Mouse (Mus musculus) kidney, postnatal 0 days (tissue): ENCODE data around the gene Numa1. TPM values are rescaled to one million over a fixed set of nuclear protein-coding genes. Genes with fewer than 3 reads are reported as not detected.
A peak's percentile ranks its signal among the peaks of the same experiment; 100 is the strongest.

Source experiments
- ATAC-seq: fragments of 200-750 bp; cut with Nextera tagmentation; replicated peaks from 2 replicates; pipeline ENCODE4 v1.8.0; 2017; ENCODE audit warnings: low read depth, moderate number of reproducible peaks, moderate TSS enrichment, moderate library complexity; ENCODE audit not compliant: low FRiP score
- DNase-seq: peaks from one replicate; pipeline ENCODE4 v3.0.0-alpha.2; 2016; ENCODE audit warnings: low spot score
- H3K27ac ChIP-seq: fragments of 300-500 bp; sonication (generic); 2 replicates; pipeline ENCODE4 v1.5.1; 2014; ENCODE audit warnings: mild to moderate bottlenecking
- H3K27me3 ChIP-seq: fragments of 300-500 bp; sonication (generic); 2 replicates; pipeline ENCODE4 v1.6.1; 2014; ENCODE audit warnings: low read length, mixed read lengths; ENCODE audit not compliant: insufficient read depth
- H3K36me3 ChIP-seq: fragments of 300-500 bp; sonication (generic); 2 replicates; pipeline ENCODE4 v1.6.1; 2014; ENCODE audit warnings: low read length, mixed read lengths; ENCODE audit not compliant: insufficient read depth
- H3K4me1 ChIP-seq: fragments of 300-500 bp; sonication (generic); replicated peaks from 2 replicates; pipeline ENCODE4 v1.6.1; 2014; ENCODE audit warnings: antibody characterized with exemption, low read length, mixed read lengths; ENCODE audit not compliant: insufficient read depth
- H3K4me2 ChIP-seq: fragments of 300-500 bp; sonication (generic); 2 replicates; pipeline ENCODE4 v1.6.1; 2014; ENCODE audit warnings: mild to moderate bottlenecking, low read length, moderate library complexity, mixed read lengths
- H3K4me3 ChIP-seq: fragments of 300-500 bp; sonication (generic); replicated peaks from 2 replicates; pipeline ENCODE4 v1.5.1; 2014; ENCODE audit warnings: low read depth, low read length
- H3K9ac ChIP-seq: fragments of 300-500 bp; sonication (generic); 2 replicates; pipeline ENCODE4 v1.6.1; 2014; ENCODE audit warnings: low read depth, low read length
- H3K9me3 ChIP-seq: fragments of 300-500 bp; sonication (generic); replicated peaks from 2 replicates; pipeline ENCODE4 v1.6.1; 2016; ENCODE audit warnings: low read length, inconsistent platforms, mixed read lengths
- CTCF ChIP-seq: IDR thresholded peaks from 2 replicates; pipeline ENCODE4 v1.5.1; 2016; ENCODE audit warnings: antibody characterized with exemption, low read depth, mild to moderate bottlenecking, moderate library complexity
- WGBS: fragments of 180-500 bp; shearing (Covaris S2); extraction: QIAGEN DNeasy Blood & Tissue Kit; methylation state at CpG from one replicate; pipeline ENCODE4 v1.1.7; 2014; 5-methylcytosine and 5-hydroxymethylcytosine counted together
- polyA plus RNA-seq: library from polyadenylated mRNA; unstranded; fragments of >200 nt; fragmentation: Nextera tagmentation; extraction: Ambion mirVana; gene quantifications from 2 replicates; pipeline ENCODE4 v1.2.1, GENCODE M21; 2015

Numa1 gene
- polyA plus RNA-seq, 1 experiment from 2014 or later = 41.7 TPM

DNA sequence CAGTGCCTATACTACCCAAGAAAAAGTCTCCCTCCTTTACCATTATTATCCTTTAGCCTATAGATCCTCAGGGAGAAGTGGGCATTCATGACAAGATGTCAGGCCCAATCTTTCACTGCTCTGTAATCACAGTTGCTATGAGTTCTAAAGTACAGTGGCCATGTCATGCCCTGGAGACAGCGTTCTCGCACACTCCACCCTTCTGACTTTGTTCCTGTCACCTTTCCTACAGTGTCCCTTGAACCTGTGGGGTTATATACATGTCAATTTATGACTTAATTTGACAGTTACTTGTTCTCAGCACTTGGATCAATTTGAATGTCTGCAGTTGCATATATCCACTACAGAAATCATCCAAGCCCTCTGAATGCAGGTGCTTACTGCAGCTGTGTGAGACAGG, 28.9 kb downstream of the Numa1 start:
- no peaks in the 10 kb centered on the region for H3K27me3 ChIP-seq
- no peak overlapping the region for H3K4me2 ChIP-seq
- H3K4me3 ChIP-seq = no peak overlapping the region
- no peak for TF ChIP-seq CTCF
- no peak overlapping the region for H3K9ac ChIP-seq
- H3K4me1 ChIP-seq = no peaks in the 10 kb centered on the region
- no peak for ATAC-seq
- no peak for DNase-seq
- no peak overlapping the region for H3K27ac ChIP-seq
- H3K9me3 ChIP-seq = no peaks in the 10 kb centered on the region
- 93% methylated on average over 2 of the region's 2 CpGs for WGBS
- no peaks in the 10 kb centered on the region for H3K36me3 ChIP-seq

DNA sequence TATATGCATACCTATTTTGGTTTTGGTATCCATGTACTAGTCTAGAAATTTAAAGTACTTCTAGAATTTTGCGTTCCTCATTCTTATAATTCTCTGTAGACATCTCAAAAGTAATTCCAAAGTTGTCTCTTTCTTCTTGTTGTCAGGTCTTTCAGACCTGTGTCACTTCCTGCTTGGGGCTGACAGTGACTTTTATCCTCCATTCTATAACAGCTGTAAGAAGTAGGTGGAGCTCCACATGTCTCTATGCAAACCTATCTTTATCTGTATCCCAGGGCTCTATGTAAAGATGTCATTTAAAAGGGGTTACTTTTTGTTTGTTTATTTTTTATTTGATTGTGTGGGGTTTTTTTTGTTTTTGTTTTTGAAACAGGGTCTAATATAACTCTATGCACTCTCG, 29.7 kb downstream of the Numa1 start:
- Histone ChIP-seq H3K4me3 (no peak overlapping the region), H3K9ac (no peak overlapping the region), H3K27ac (no peak overlapping the region), H3K27me3 (no peaks in the 10 kb centered on the region), H3K36me3 (no peaks in the 10 kb centered on the region), H3K9me3 (no peaks in the 10 kb centered on the region), H3K4me2 (no peak overlapping the region), H3K4me1 (peaks cover under 1% of the 10 kb centered on the region)
- TF ChIP-seq CTCF = no peak
- 93% methylated on average over 2 of the region's 2 CpGs for WGBS
- ATAC-seq (no peak), DNase-seq (no peak)

DNA sequence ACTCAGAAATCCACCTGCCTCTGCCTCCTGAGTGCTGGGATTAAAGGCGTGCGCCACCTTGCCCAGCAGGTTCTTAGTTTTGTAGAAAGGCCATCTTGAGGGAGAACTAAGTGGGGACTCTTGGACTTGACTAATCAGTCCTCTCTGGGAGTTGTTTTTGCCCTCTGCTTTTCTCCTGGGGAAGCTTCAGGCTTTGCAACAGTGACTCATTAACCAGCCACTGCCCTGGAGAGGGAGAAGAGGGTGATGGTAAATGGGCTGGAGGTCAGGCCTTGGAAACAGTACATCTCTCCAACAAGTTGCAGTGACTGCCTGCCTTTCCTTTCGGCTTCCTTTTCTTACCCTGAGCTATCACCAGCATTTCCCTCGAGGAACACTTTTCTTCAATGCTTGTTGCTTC, 30.6 kb downstream of the Numa1 start:
- Histone ChIP-seq H3K4me3 (no peak overlapping the region), H3K4me2 (no peak overlapping the region), H3K27ac (peak overlapping the region; percentile 20), H3K4me1 (peaks cover 7% of the 10 kb centered on the region), H3K27me3 (no peaks in the 10 kb centered on the region), H3K36me3 (no peaks in the 10 kb centered on the region), H3K9me3 (no peaks in the 10 kb centered on the region), H3K9ac (no peak overlapping the region)
- no peak for TF ChIP-seq CTCF
- WGBS = 79% methylated on average over 4 of the region's 4 CpGs
- DNase-seq (peak; percentile 31), ATAC-seq (peak; percentile 33; the same call in 1 of the 2 replicates)

DNA sequence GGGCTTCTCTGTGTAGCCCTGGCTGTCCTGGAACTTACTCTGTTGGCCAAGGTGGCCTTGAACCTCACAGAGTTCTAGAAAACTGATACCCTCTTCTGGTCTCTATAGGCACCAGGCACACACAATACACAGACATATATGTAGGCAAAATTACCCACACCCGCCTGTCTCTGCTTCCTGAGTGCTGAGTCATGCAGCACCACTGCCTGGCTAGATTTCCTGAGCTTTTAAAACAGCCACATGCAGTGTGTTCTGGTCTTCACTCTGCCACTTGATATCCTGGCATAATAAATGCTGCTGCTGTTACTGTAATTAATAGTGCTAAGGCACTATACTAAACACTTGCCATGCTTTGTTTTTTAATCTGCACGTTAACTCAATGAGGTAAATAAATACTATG, 31.7 kb downstream of the Numa1 start:
- no peak overlapping the region for H3K4me2 ChIP-seq

DNA sequence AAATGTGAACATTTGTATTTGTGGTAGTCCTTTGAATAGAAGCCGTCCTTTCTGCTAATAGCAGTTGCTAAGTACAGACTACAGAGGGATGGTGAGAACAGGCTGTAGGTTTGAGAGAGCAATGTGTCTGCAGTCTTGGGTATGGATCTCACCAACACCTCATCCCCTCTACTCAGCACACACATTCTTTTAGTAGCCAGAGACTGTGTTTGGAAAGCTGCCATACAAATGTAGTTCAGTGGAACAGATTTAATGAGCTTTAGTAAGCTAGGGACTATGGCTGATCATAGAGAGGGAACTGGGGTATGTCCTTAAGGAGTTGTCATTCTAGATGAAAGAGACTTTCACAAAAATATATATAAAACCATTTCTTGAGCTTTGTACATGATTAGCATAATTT, 33.3 kb downstream of the Numa1 start:
- H3K27ac ChIP-seq = no peak overlapping the region
- no peak for ATAC-seq
- H3K9me3 ChIP-seq = no peaks in the 10 kb centered on the region
- WGBS = 100% methylated on average over 1 of the region's 1 CpGs
- H3K27me3 ChIP-seq = no peaks in the 10 kb centered on the region
- no peak overlapping the region for H3K9ac ChIP-seq
- no peak for DNase-seq
- peaks cover 16% of the 10 kb centered on the region for H3K4me1 ChIP-seq
- no peak for TF ChIP-seq CTCF
- no peak overlapping the region for H3K4me3 ChIP-seq
- no peaks in the 10 kb centered on the region for H3K36me3 ChIP-seq
- no peak overlapping the region for H3K4me2 ChIP-seq

More for the DNA sequence above, 31.7 kb downstream of the Numa1 start:
- 44% methylated on average over 2 of the region's 2 CpGs for WGBS
- Histone ChIP-seq H3K4me3 (no peak overlapping the region), H3K4me1 (peaks cover 7% of the 10 kb centered on the region), H3K9me3 (no peaks in the 10 kb centered on the region), H3K27me3 (no peaks in the 10 kb centered on the region), H3K9ac (no peak overlapping the region), H3K36me3 (no peaks in the 10 kb centered on the region), H3K27ac (peak overlapping the region; percentile 31; the same call in 1 of the 2 replicates)
- DNase-seq (no peak), ATAC-seq (no peak)
- TF ChIP-seq CTCF = no peak

DNA sequence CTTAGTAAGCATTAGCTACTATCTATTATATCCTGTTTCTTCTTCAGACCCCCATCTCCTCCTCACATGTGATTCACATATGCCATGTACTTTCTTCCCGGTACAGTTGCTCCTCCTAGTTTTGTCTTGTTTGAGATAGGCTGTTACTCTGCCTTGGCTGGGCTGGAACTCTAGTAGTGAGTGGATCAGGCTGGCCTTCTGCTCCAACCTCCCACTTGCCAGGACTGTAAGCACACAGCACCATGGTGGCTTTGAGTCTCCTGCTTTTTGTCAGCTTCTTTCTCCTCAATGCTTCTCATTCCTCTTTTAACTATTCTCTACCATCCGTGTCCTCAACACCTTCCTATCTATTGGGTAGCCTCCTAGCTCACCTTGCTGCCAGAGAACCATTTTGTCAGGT, 34.8 kb downstream of the Numa1 start:
- peak overlapping the region; percentile 86; the same call in 1 of the 2 replicates for H3K4me2 ChIP-seq
- no peaks in the 10 kb centered on the region for H3K27me3 ChIP-seq
- peaks cover 25% of the 10 kb centered on the region for H3K4me1 ChIP-seq
- H3K4me3 ChIP-seq = no peak overlapping the region
- H3K9ac ChIP-seq = no peak overlapping the region
- DNase-seq (no peak), ATAC-seq (no peak)
- TF ChIP-seq CTCF = no peak
- H3K27ac ChIP-seq = peak overlapping the region; percentile 100
- H3K9me3 ChIP-seq = no peaks in the 10 kb centered on the region
- WGBS = 64% methylated on average over 2 of the region's 2 CpGs
- no peaks in the 10 kb centered on the region for H3K36me3 ChIP-seq
